Mouse (Mus musculus) testis, adult 2 months (tissue): Measurements from ENCODE around the gene B4gat1. TPM values are rescaled to one million over a fixed set of nuclear protein-coding genes. Genes with fewer than 3 reads are reported as not detected.
A peak's percentile ranks its signal among the peaks of the same experiment; 100 is the strongest.

Source experiments
- H3K27ac ChIP-seq: fragments of 200-500 bp; 2 replicates; pipeline ENCODE4 v1.5.1; 2012; ENCODE audit warnings: low read depth, low read length; ENCODE audit not compliant: control insufficient read depth, insufficient read depth
- H3K27me3 ChIP-seq: fragments of 200-500 bp; 2 replicates; pipeline ENCODE4 v1.6.1; 2012; ENCODE audit warnings: mild to moderate bottlenecking, low read length, moderate library complexity; ENCODE audit not compliant: control insufficient read depth, insufficient read depth
- H3K36me3 ChIP-seq: fragments of 200-500 bp; 2 replicates; pipeline ENCODE4 v1.6.1; 2012; ENCODE audit warnings: mild to moderate bottlenecking, low read length; ENCODE audit not compliant: control insufficient read depth, insufficient read depth
- H3K4me1 ChIP-seq: fragments of 200-500 bp; 2 replicates; pipeline ENCODE4 v1.6.1; 2012; ENCODE audit warnings: low read length; ENCODE audit not compliant: control insufficient read depth, insufficient read depth
- H3K4me3 ChIP-seq: fragments of 200-500 bp; 2 replicates; pipeline ENCODE4 v1.5.1; 2012; ENCODE audit warnings: low read depth, mild to moderate bottlenecking, low read length, moderate library complexity, mixed read lengths; ENCODE audit not compliant: control insufficient read depth
- CTCF ChIP-seq: fragments of 200-500 bp; IDR thresholded peaks from 2 replicates; pipeline ENCODE4 v1.5.1; 2012; ENCODE audit warnings: low read depth, mild to moderate bottlenecking, inconsistent platforms, low read length, moderate library complexity; ENCODE audit not compliant: control insufficient read depth, insufficient read depth, insufficient replicate concordance
- POLR2A ChIP-seq: fragments of 200-500 bp; IDR thresholded peaks from 2 replicates; pipeline ENCODE4 v1.6.1; 2012; ENCODE audit warnings: low read depth, mild to moderate bottlenecking, inconsistent platforms, low read length, moderate library complexity; ENCODE audit not compliant: control insufficient read depth
- polyA plus RNA-seq: library from polyadenylated mRNA; depleted of rRNA; stranded (reverse); fragments of >200 nt; gene quantifications from 2 replicates; pipeline ENCODE4 v1.2.3, GENCODE M21; 2012

B4gat1 gene
- polyA plus RNA-seq, 1 experiment = 3.7 TPM

GRCm38 (mm10) chr19:5036577-5036976 lies 2.0 kb upstream of the B4gat1 start:
- no peaks in the 10 kb centered on the region for H3K27me3 ChIP-seq
- H3K27ac ChIP-seq = no peak overlapping the region
- no peak overlapping the region for H3K4me3 ChIP-seq
- TF ChIP-seq CTCF = no peak
- TF ChIP-seq POLR2A = no peak
- peaks cover 14% of the 10 kb centered on the region for H3K4me1 ChIP-seq
- no peaks in the 10 kb centered on the region for H3K36me3 ChIP-seq

DNA sequence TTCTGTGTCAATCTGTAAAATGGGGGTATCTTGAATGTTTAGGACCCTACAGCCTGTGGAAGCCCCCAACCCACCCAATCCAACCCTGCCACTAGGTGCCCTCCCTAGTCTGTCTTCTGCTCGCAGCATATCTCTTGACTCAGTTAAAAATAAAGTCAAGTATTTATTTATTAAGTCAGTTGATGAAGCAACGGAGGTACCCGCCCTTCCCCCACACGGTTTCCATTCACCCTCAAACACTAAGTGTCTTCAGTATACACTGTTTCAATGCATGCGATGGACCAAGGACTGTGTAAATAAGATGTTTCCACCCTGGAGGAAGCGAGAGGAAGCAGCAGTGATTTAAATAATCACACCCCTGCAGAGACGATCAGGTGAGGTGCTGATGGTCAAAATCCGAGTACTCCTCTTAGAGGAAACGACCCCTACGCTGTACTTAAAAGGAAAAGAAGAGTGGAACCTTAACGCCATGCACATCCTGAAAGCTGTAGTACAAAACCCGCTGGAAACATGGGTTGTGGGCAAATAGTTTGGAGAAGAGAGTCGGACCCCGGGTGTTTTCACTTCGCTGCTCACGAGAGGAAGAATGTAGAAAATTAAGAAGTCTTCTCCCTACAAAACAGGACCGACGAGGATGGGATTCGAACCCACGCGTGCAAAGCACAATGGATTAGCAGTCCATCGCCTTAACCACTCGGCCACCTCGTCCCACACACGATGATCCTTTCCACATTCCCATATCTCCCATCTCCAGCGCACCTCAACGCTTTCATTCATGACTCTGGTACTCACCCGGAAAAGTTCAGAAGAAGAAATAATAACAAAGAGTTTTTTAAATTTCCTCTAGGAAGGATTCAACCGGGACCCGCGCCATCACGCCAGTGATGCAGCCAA lies 701 bp upstream of the B4gat1 start:
- H3K36me3 ChIP-seq = no peaks in the 10 kb centered on the region
- H3K4me3 ChIP-seq = peak overlapping the region; percentile 87
- no peak overlapping the region for H3K27ac ChIP-seq
- H3K4me1 ChIP-seq = peaks cover 14% of the 10 kb centered on the region
- no peak for TF ChIP-seq POLR2A
- TF ChIP-seq CTCF = no peak
- H3K27me3 ChIP-seq = no peaks in the 10 kb centered on the region

GRCm38 (mm10) chr19:5039301-5040114 lies 882 bp downstream of the B4gat1 start:
- Histone ChIP-seq H3K27ac (no peak overlapping the region), H3K36me3 (no peaks in the 10 kb centered on the region), H3K27me3 (no peaks in the 10 kb centered on the region), H3K4me3 (peak overlapping the region; percentile 87), H3K4me1 (peaks cover 14% of the 10 kb centered on the region)
- TF ChIP-seq POLR2A = no peak

GRCm38 (mm10) chr19:5040862-5041523 lies 2.4 kb downstream of the B4gat1 start, which contains the start of gene Brms1:
Brms1 (plus strand) TSS chr19:5041354.
- H3K4me3 ChIP-seq = peak within 1 kb of the TSS; percentile 89
- peaks cover 14% of the 10 kb centered on the region for H3K4me1 ChIP-seq
- H3K36me3 ChIP-seq = no peaks in the 10 kb centered on the region
- H3K27me3 ChIP-seq = no peaks in the 10 kb centered on the region
- TF ChIP-seq POLR2A (peak; percentile 92), CTCF (no peak)
- H3K27ac ChIP-seq = peak within 1 kb of the TSS; percentile 91

DNA sequence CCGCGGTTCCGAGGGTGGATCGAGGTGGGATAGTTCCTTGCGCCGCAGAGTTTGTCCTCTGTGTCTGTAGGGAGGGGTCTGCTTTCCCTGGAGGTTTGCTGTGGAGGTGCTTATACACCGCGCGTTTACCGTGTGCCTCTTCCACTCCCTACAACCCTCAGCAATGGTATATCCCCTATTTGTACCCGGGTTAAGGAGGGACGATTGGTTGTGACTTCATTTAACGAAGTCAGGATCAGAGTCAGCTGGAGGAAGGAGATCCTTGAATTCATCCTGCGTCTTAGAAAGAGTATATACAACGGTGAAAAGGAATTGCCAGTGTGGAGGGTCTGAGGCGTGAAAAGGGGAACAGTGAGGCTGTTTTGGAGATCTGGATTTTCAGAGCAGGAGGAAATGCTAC lies 3.0 kb downstream of the B4gat1 start:
- TF ChIP-seq POLR2A = no peak
- no peak for TF ChIP-seq CTCF
- no peaks in the 10 kb centered on the region for H3K27me3 ChIP-seq
- H3K36me3 ChIP-seq = no peaks in the 10 kb centered on the region
- peak overlapping the region; percentile 82 for H3K27ac ChIP-seq
- peaks cover 14% of the 10 kb centered on the region for H3K4me1 ChIP-seq
- H3K4me3 ChIP-seq = peak overlapping the region; percentile 89

- TF ChIP-seq POLR2A (no peak), CTCF (no peak)
- no peaks in the 10 kb centered on the region for H3K27me3 ChIP-seq
- H3K4me3 ChIP-seq = peak overlapping the region; percentile 11
- no peak overlapping the region for H3K27ac ChIP-seq
- no peaks in the 10 kb centered on the region; the same call in 1 of the 2 replicates for H3K36me3 ChIP-seq
- H3K4me1 ChIP-seq = no peaks in the 10 kb centered on the region; the same call in 1 of the 2 replicates
Observed at GRCm38 (mm10) chr19:5045531-5045930, 6.9 kb downstream of the B4gat1 start.
